19 mouse cellular contexts compared by ENCODE assay signal in genomic region chr3:144067016-144067415, GRCm38 (mm10).
"Had no signal": no experiment of that assay in that cellular context is flagged by ENCODE, and none has a peak within 500 bp of the region (broad histone marks: within the 10 kb centered on the region; RNA-seq: fewer than 3 reads in every experiment).

No protein-coding gene starts in this region.

- DNase-seq: lung, adult 18-20 months; lung, embryonic 14.5 days; lung, postnatal 10 days; lung, postnatal 4 days; midbrain, embryonic 14.5 days; retina, postnatal 1 day; right cerebral cortex, adult 18-20 months; right cerebral cortex, postnatal 25 days; right cerebral cortex, postnatal 4 days; spleen, adult 18-20 months; thymus, adult 2 months; thymus, postnatal 25 days; thymus, postnatal 4 days had no signal

- H3K36me3 ChIP-seq: midbrain, embryonic 10.5 days; neural tube, embryonic 13.5 days; neural tube, embryonic 15.5 days had no signal

- ATAC-seq: midbrain, embryonic 16.5 days had no signal

- H3K4me1 ChIP-seq: midbrain, embryonic 10.5 days; neural tube, embryonic 13.5 days; neural tube, embryonic 15.5 days had no signal

- H3K9me3 ChIP-seq: midbrain, embryonic 10.5 days; neural tube, embryonic 13.5 days; neural tube, embryonic 15.5 days had no signal

- H3K4me3 ChIP-seq: midbrain, embryonic 10.5 days; myocyte; neural tube, embryonic 13.5 days; neural tube, embryonic 15.5 days had no signal

- H3K27ac ChIP-seq: liver, embryonic 14.5 days; midbrain, embryonic 10.5 days; neural tube, embryonic 13.5 days; neural tube, embryonic 15.5 days had no signal

- H3K9ac ChIP-seq: liver, embryonic 14.5 days; lung, embryonic 14.5 days; neural tube, embryonic 13.5 days; neural tube, embryonic 15.5 days had no signal

- H3K4me2 ChIP-seq: lung, embryonic 14.5 days; neural tube, embryonic 13.5 days; neural tube, embryonic 15.5 days had no signal

- H3K27me3 ChIP-seq: neural tube, embryonic 13.5 days; neural tube, embryonic 15.5 days had no signal
